Mouse (Mus musculus): ENCODE results near the gene Slc25a23. TPM values are rescaled to one million over a fixed set of nuclear protein-coding genes. Genes with fewer than 3 reads are reported as not detected.
"Not testable (repeated sequence)": the region's sequence is repeated elsewhere in the genome, so short reads cannot be mapped to it uniquely, and the experiment has no call there.

The Slc25a23 gene
- polyA plus RNA-seq, 1 experiment = 8.1 TPM

DNA sequence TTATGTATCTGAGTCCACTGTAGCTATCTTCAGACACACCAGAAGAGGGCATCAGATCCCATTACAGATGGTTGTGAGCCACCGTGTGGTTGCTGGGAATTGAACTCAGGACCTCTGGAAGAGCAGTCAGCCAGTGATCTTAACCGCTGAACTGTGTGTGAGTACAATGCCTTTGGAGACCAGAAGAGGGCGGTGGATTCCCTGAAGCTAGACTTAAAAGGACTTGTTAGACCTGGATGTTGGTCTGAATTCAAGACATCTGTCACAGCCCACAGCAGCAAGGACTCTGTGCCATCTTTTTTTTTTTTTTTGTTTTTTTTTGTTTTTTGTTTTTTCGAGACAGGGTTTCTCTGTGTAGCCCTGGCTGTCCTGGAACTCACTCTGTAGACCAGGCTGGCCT is 8.0 kb downstream of the Slc25a23 start:
- H3K4me1 ChIP-seq (ENCODE audit: control insufficient read depth, insufficient read depth, low read length); H3K4me3 ChIP-seq (replicated peaks; ENCODE audit: control insufficient read depth, low read depth, low read length); H3K27ac ChIP-seq (ENCODE audit: control insufficient read depth, insufficient read depth, low read depth, low read length, poor library complexity): not testable (repeated sequence)
- 71% methylated on average over 4 of the region's 4 CpGs for WGBS
- TF ChIP-seq CTCF (IDR thresholded peaks at IDR 0.05; ENCODE audit: control insufficient read depth, insufficient read depth, low read length) = peak; percentile 13; the same call in 1 of the 2 replicates

DNA sequence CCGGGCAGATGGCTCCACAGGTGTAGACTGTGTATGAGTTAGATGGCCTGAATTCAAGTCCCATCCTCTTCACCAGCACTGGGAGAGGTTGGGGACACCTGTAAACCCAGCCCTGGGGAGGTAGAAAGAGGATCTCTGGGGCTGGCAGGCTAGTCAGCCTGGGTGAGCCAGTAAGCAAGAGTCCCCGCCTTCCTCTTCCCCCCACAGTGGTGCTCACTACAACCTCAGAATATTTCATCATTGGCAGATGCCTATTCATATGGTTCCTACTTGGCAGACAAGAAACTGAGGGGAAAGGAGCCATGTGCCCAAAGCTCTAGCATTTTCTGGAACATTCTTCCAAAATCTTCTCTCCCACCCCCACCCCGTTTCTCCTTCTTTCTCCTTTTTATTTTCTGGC is 10.8 kb downstream of the Slc25a23 start:
- Histone ChIP-seq H3K4me1 (ENCODE audit: control insufficient read depth, insufficient read depth, low read length) (no peaks in the 10 kb centered on the region), H3K4me3 (replicated peaks; ENCODE audit: control insufficient read depth, low read depth, low read length) (no peak overlapping the region), H3K27ac (ENCODE audit: control insufficient read depth, insufficient read depth, low read depth, low read length, poor library complexity) (no peak overlapping the region)
- 56% methylated on average over 3 of the region's 3 CpGs for WGBS
- TF ChIP-seq POLR2A (IDR thresholded peaks at IDR 0.05; ENCODE audit: borderline replicate concordance, control insufficient read depth, low read depth, low read length) (no peak), CTCF (IDR thresholded peaks at IDR 0.05; ENCODE audit: control insufficient read depth, insufficient read depth, low read length) (no peak)

GRCm38 (mm10) chr17:57047406-57047805 is 12.3 kb downstream of the Slc25a23 start:
- H3K27ac ChIP-seq (ENCODE audit: control insufficient read depth, insufficient read depth, low read depth, low read length, poor library complexity) = no peak overlapping the region
- no peak overlapping the region for H3K4me3 ChIP-seq (replicated peaks; ENCODE audit: control insufficient read depth, low read depth, low read length)
- 80% methylated on average over 5 of the region's 5 CpGs for WGBS
- no peak for TF ChIP-seq CTCF (IDR thresholded peaks at IDR 0.05; ENCODE audit: control insufficient read depth, insufficient read depth, low read length)
- TF ChIP-seq POLR2A (IDR thresholded peaks at IDR 0.05; ENCODE audit: borderline replicate concordance, control insufficient read depth, low read depth, low read length) = no peak
- no peaks in the 10 kb centered on the region for H3K4me1 ChIP-seq (ENCODE audit: control insufficient read depth, insufficient read depth, low read length)

GRCm38 (mm10) chr17:57041554-57041953 is 18.1 kb downstream of the Slc25a23 start, which contains the start of gene Slc25a41:
Gene Slc25a41, minus strand, starts transcription at chr17:57041654.
- H3K4me3 ChIP-seq (replicated peaks; ENCODE audit: control insufficient read depth, low read depth, low read length) = no peak within 1 kb of the TSS
- WGBS = 80% methylated on average over 8 of the region's 8 CpGs

DNA sequence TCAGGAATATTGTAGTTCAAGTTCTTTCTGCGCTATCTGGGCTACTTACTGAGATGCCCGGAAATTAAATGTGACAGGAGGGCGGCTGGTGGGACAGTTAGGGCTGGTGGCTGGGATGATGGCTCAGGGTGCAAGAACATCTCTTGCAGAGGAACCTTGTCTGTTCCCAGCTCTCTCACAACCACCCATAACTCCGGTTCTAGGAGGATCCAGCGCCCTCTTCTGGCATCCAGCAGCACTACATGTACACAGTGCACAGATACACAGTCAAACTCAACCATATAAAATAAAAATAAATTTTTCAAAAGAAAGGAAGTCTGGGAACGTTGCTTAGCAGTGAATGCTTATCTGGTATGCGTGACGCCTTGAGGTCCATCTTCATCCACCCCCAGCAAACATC is 20.7 kb downstream of the Slc25a23 start:
- 48% methylated on average over 8 of the region's 8 CpGs for WGBS
- no peak overlapping the region for H3K4me3 ChIP-seq (replicated peaks; ENCODE audit: control insufficient read depth, low read depth, low read length)
- TF ChIP-seq CTCF (IDR thresholded peaks at IDR 0.05; ENCODE audit: control insufficient read depth, insufficient read depth, low read length) (peak; percentile 33; the same call in 1 of the 2 replicates), POLR2A (IDR thresholded peaks at IDR 0.05; ENCODE audit: borderline replicate concordance, control insufficient read depth, low read depth, low read length) (no peak)

More at GRCm38 (mm10) chr17:57041554-57041953, 18.1 kb downstream of the Slc25a23 start, which contains the start of gene Slc25a41:
- no peak within 1 kb of the TSS for H3K27ac ChIP-seq (ENCODE audit: control insufficient read depth, insufficient read depth, low read depth, low read length, poor library complexity)
- no peaks in the 10 kb centered on the region; the same call in 1 of the 2 replicates for H3K4me1 ChIP-seq (ENCODE audit: control insufficient read depth, insufficient read depth, low read length)
- no peak for TF ChIP-seq CTCF (IDR thresholded peaks at IDR 0.05; ENCODE audit: control insufficient read depth, insufficient read depth, low read length)
- TF ChIP-seq POLR2A (IDR thresholded peaks at IDR 0.05; ENCODE audit: borderline replicate concordance, control insufficient read depth, low read depth, low read length) = no peak

GRCm38 (mm10) chr17:57032854-57033253 is 26.8 kb downstream of the Slc25a23 start:
- 82% methylated on average over 4 of the region's 4 CpGs for WGBS
- H3K4me1 ChIP-seq (ENCODE audit: control insufficient read depth, insufficient read depth, low read length) = peaks cover 1% of the 10 kb centered on the region; the same call in 1 of the 2 replicates
- TF ChIP-seq CTCF (IDR thresholded peaks at IDR 0.05; ENCODE audit: control insufficient read depth, insufficient read depth, low read length) (no peak), POLR2A (IDR thresholded peaks at IDR 0.05; ENCODE audit: borderline replicate concordance, control insufficient read depth, low read depth, low read length) (no peak)
- H3K27ac ChIP-seq (ENCODE audit: control insufficient read depth, insufficient read depth, low read depth, low read length, poor library complexity) = no peak overlapping the region
- H3K4me3 ChIP-seq (replicated peaks; ENCODE audit: control insufficient read depth, low read depth, low read length) = no peak overlapping the region

More for the DNA sequence above, 20.7 kb downstream of the Slc25a23 start:
- Histone ChIP-seq H3K27ac (ENCODE audit: control insufficient read depth, insufficient read depth, low read depth, low read length, poor library complexity) (no peak overlapping the region), H3K4me1 (ENCODE audit: control insufficient read depth, insufficient read depth, low read length) (no peaks in the 10 kb centered on the region; the same call in 1 of the 2 replicates)

DNA sequence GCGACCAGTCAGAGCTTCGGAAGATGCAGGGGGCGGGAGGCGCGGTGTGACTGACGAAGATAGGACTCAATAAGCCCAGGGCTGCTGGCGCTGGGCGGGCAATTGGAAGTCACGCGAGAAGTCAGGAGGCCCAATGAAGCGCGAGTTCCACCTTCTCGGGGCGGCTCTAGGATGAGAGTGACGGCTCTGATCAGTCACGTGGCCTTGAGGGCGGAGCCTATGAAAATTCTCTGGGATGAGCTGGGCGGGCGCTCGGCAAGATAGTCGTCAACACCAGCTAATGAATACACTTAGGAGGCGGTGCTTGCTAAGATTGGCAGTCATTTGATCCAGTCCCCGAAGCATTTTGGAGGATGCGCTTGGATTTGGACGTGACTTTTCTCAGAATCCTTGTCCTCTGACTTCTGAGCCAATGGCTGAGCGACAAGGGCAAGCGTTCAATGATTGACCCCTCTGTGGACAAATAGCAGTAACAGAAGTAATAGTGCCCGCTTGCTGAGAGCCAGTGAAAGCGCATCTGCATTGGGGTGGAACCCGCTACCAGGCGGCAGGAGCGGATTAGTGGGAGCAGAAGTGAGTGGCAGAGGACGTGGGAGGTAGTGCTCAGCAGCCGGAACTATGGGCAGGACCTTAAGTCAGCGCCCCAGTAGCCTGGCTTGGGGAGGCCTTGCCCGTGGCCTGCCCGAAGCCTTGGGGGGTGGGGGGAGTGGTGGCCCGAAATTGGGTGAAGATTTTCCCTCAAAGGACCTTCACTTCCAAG is 27.8 kb downstream of the Slc25a23 start:
- Histone ChIP-seq H3K27ac (ENCODE audit: control insufficient read depth, insufficient read depth, low read depth, low read length, poor library complexity) (peak overlapping the region; percentile 79), H3K4me1 (ENCODE audit: control insufficient read depth, insufficient read depth, low read length) (peaks cover 1% of the 10 kb centered on the region; the same call in 1 of the 2 replicates), H3K4me3 (replicated peaks; ENCODE audit: control insufficient read depth, low read depth, low read length) (peak overlapping the region; percentile 56)
- TF ChIP-seq CTCF (IDR thresholded peaks at IDR 0.05; ENCODE audit: control insufficient read depth, insufficient read depth, low read length) = no peak
- peak; percentile 96 for TF ChIP-seq POLR2A (IDR thresholded peaks at IDR 0.05; ENCODE audit: borderline replicate concordance, control insufficient read depth, low read depth, low read length)
- under 1% methylated on average over 38 of the region's 38 CpGs for WGBS

- WGBS = 3% methylated on average over 97 of the region's 99 CpGs
- Histone ChIP-seq H3K4me1 (ENCODE audit: control insufficient read depth, insufficient read depth, low read length) (peaks cover 1% of the 10 kb centered on the region; the same call in 1 of the 2 replicates), H3K4me3 (replicated peaks; ENCODE audit: control insufficient read depth, low read depth, low read length) (peak within 1 kb of the TSS; percentile 81), H3K27ac (ENCODE audit: control insufficient read depth, insufficient read depth, low read depth, low read length, poor library complexity) (peak within 1 kb of the TSS; percentile 89)
- TF ChIP-seq CTCF (IDR thresholded peaks at IDR 0.05; ENCODE audit: control insufficient read depth, insufficient read depth, low read length) (no peak), POLR2A (IDR thresholded peaks at IDR 0.05; ENCODE audit: borderline replicate concordance, control insufficient read depth, low read depth, low read length) (peak; percentile 47; the same call in 1 of the 2 replicates)
Measured at GRCm38 (mm10) chr17:57030931-57031660, 28.6 kb downstream of the Slc25a23 start, which contains the start of gene Khsrp. Gene Khsrp, minus strand, starts transcription at chr17:57031522.

Data from bone marrow, adult 2 months (tissue).